Mouse (Mus musculus) liver, embryonic 16.5 days (tissue): ENCODE results near the gene Hnrnpul2. TPM values are rescaled to one million over a fixed set of nuclear protein-coding genes. Genes with fewer than 3 reads are reported as not detected.
"Not testable (repeated sequence)": the region's sequence is repeated elsewhere in the genome, so short reads cannot be mapped to it uniquely, and the experiment has no call there.

Experiments used
- ATAC-seq: fragments of 200-750 bp; cut with Nextera tagmentation; 2 replicates; pipeline ENCODE4 v1.8.0; 2017; ENCODE audit warnings: low read depth, mild to moderate bottlenecking, moderate number of reproducible peaks, moderate library complexity
- H3K27ac ChIP-seq: fragments of 300-500 bp; sonication (generic); 2 replicates; pipeline ENCODE4 v1.5.1; 2014; ENCODE audit warnings: mild to moderate bottlenecking, low read length
- H3K27me3 ChIP-seq: fragments of 300-500 bp; sonication (generic); 2 replicates; pipeline ENCODE4 v1.6.1; 2014; ENCODE audit warnings: low read depth, low read length, mixed read lengths; ENCODE audit not compliant: control insufficient read depth, insufficient read depth
- H3K36me3 ChIP-seq: fragments of 300-500 bp; sonication (generic); 2 replicates; pipeline ENCODE4 v1.6.1; 2014; ENCODE audit warnings: mild to moderate bottlenecking; ENCODE audit not compliant: control insufficient read depth, insufficient read depth
- H3K4me1 ChIP-seq: fragments of 300-500 bp; sonication (generic); 2 replicates; pipeline ENCODE4 v1.6.1; 2014; ENCODE audit warnings: low read depth, low read length, mixed read lengths; ENCODE audit not compliant: control insufficient read depth
- H3K4me2 ChIP-seq: fragments of 300-500 bp; sonication (generic); 2 replicates; pipeline ENCODE4 v1.6.1; 2014; ENCODE audit warnings: low read depth, low read length, mixed read lengths
- H3K4me3 ChIP-seq: fragments of 300-500 bp; sonication (generic); 2 replicates; pipeline ENCODE4 v1.5.1; 2014; ENCODE audit warnings: low read depth, mild to moderate bottlenecking, low read length
- H3K9ac ChIP-seq: fragments of 300-500 bp; sonication (generic); 2 replicates; pipeline ENCODE4 v1.6.1; 2014; ENCODE audit warnings: low read depth, low read length
- H3K9me3 ChIP-seq: fragments of 300-500 bp; sonication (generic); replicated peaks from 2 replicates; pipeline ENCODE4 v1.6.1; 2016; ENCODE audit warnings: low read length; ENCODE audit not compliant: control insufficient read depth
- WGBS: fragments of 180-500 bp; shearing (Covaris S2); extraction: QIAGEN DNeasy Blood & Tissue Kit; methylation state at CpG from one replicate; pipeline ENCODE4 v1.1.7; 2014; ENCODE audit not compliant: insufficient replicate concordance; 5-methylcytosine and 5-hydroxymethylcytosine counted together
- polyA plus RNA-seq: library from polyadenylated mRNA; unstranded; fragments of >200 nt; fragmentation: Nextera tagmentation; extraction: Ambion mirVana; gene quantifications from 2 replicates; pipeline ENCODE4 v1.2.1, GENCODE M21; 2015

The Hnrnpul2 gene
- polyA plus RNA-seq, 1 experiment from 2014 or later, result 1.8 TPM

DNA sequence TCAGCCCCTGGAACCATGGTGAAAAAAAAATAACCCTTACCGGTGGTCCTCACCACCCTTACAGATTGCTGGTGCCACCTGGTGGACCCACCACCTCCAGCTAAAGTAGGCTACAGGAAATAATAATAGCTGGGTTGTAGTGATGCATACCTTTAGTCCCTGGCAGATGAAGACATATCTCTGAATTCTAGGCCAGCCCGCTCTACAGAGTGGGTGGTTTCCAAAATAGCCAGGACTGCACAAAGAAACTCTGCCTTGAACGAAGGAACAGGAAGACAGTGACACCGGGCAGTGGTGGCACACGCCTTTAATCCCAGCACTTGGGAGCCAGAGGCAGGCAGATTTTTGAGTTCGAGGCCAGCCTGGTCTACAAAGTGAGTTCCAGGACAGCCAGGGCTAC is 44.5 kb downstream of the Hnrnpul2 start:
- Histone ChIP-seq H3K27ac (no peak overlapping the region), H3K27me3 (no peaks in the 10 kb centered on the region; the same call in 1 of the 2 replicates), H3K36me3 (no peaks in the 10 kb centered on the region), H3K9ac (no peak overlapping the region), H3K4me3 (no peak overlapping the region), H3K9me3 (no peaks in the 10 kb centered on the region), H3K4me2 (no peak overlapping the region), H3K4me1 (no peaks in the 10 kb centered on the region; the same call in 1 of the 2 replicates)
- 66% methylated on average over 6 of the region's 6 CpGs for WGBS
- ATAC-seq, result no peak

DNA sequence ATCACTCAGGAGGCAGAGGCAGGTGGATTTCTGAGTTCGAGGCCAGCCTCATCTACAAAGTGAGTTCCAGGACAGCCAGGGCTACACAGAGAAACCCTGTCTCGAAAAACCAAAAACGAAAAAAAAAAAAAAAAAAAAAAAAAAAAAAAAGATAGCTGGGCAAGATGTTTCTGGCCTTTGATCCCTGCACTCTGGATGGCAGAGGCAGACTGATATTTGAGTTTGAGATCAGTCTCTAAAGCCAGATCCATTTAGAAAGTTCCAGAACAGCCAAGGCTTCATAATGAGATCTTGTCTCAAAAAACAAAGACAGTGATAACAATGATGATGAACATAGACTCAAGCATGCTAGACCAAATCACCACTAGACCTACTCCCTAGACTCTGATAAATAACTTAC is 50.6 kb downstream of the Hnrnpul2 start:
- not testable (repeated sequence) for H3K9me3 ChIP-seq, H3K27me3 ChIP-seq, ATAC-seq, H3K9ac ChIP-seq
- peak overlapping the region; percentile 88 for H3K27ac ChIP-seq
- H3K4me3 ChIP-seq, result peak overlapping the region; percentile 97
- H3K36me3 ChIP-seq, result peaks cover 16% of the 10 kb centered on the region
- H3K4me2 ChIP-seq, result peak overlapping the region; percentile 89
- 55% methylated on average over 3 of the region's 3 CpGs for WGBS
- H3K4me1 ChIP-seq, result peaks cover 19% of the 10 kb centered on the region

DNA sequence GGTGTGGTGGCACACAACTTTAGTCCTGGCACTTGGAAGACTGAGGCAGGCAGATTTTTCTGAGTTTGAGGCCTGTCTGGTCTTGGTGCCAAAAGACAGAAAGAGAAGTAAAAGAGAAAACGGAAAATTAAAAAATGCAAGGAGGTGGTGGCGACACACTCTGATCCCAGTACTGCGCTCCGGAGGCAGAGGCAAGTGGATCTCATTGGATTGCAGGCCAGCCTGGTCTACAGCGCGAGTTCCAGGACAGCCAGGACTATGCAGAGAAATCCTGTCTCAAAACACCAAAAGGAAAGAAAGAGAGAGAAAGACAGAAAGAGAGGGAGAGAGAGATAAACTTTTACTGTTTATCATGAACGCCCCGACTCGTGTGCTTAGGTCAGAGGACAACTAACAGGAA is 51.0 kb downstream of the Hnrnpul2 start:
- Histone ChIP-seq H3K4me1 (peaks cover 19% of the 10 kb centered on the region), H3K27me3 (no peaks in the 10 kb centered on the region), H3K36me3 (peaks cover 20% of the 10 kb centered on the region), H3K4me2 (peak overlapping the region; percentile 89), H3K9ac (peak overlapping the region; percentile 98), H3K4me3 (peak overlapping the region; percentile 97), H3K27ac (peak overlapping the region; percentile 88), H3K9me3 (no peaks in the 10 kb centered on the region)
- ATAC-seq, result no peak
- 25% methylated on average over 9 of the region's 9 CpGs for WGBS

DNA sequence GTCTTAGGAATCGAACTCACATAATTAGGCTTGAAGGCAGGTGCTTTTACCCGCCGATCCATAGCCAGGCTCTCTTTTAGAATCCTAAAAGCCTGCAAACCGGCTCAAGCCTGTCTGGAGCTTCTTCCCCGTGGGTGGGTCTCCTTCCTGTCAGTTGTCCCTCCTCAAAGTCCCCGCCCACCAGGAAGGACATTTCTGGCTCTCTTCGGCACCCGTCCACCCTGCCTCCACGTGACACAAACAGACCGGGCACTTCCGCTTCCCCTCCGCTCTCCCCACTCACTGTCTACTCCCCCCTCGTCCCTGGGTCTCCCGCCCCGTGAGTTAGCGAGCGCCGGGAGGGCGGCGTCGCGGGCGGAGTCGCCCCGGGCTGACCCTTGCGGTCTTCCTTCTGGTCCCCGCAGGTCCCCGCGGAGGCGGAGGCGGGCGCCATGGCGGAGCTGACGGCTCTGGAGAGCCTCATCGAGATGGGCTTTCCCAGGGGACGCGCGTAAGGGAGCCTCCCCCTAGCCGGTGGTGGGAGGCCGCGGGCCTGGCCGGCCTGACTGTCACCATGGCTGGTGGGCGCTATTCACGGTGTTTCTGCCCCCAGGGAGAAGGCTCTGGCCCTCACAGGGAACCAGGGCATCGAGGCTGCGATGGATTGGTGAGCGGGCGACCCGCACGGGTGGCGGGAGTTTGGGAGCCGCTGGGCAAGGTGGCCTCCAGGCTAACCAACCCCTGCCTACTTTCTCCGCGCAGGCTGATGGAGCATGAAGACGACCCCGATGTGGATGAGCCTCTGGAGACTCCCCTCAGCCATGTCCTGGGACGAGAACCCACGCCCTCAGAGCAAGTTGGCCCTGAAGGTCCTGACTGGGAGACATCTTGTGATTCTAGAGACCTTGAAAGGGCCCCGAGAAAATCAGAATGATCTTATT is 51.7 kb downstream of the Hnrnpul2 start, which contains the start of gene Ubxn1:
Gene Ubxn1 (plus strand): TSS at position 230 of the 920 bp plus-strand sequence.
- H3K27me3 ChIP-seq, result no peaks in the 10 kb centered on the region
- H3K4me3 ChIP-seq, result peak within 1 kb of the TSS; percentile 97
- under 1% methylated on average over 59 of the region's 59 CpGs for WGBS

DNA sequence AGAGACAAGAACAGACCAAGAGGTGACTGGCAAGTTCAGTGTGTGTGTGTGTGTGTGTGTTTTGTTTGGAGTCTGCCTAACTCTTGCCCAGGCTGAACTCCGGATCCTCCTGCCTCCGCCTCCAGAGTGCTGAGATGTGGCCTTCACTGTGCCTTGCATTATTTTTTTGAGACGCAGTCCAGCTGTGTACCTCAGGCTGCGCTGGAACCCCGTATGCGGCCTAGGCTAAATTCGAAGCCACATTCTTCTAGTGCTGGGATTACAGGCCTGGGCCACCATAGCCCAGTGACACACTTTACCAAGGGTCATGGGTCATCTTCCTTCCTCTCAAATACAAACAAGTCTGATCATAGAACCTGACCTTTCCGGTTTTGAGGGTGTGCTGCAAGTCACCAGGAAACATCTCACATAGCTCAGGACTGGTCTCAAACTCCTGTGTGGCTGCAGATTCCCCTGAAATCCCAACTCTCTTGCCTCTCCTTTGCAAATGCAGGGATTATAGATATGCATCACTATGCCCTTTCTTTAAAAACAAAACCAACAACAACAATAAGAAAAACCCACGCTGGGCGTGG is 52.5 kb downstream of the Hnrnpul2 start:
- ATAC-seq, result no peak
- WGBS, result 64% methylated on average over 10 of the region's 10 CpGs

More for the DNA sequence above, 51.7 kb downstream of the Hnrnpul2 start, which contains the start of gene Ubxn1:
- peak within 1 kb of the TSS; percentile 88 for H3K27ac ChIP-seq
- H3K36me3 ChIP-seq, result peaks cover 26% of the 10 kb centered on the region
- peak within 1 kb of the TSS; percentile 89 for H3K4me2 ChIP-seq
- peaks cover 19% of the 10 kb centered on the region for H3K4me1 ChIP-seq
- peak within 1 kb of the TSS; percentile 98 for H3K9ac ChIP-seq
- no peaks in the 10 kb centered on the region for H3K9me3 ChIP-seq
- peak; percentile 98 for ATAC-seq

DNA sequence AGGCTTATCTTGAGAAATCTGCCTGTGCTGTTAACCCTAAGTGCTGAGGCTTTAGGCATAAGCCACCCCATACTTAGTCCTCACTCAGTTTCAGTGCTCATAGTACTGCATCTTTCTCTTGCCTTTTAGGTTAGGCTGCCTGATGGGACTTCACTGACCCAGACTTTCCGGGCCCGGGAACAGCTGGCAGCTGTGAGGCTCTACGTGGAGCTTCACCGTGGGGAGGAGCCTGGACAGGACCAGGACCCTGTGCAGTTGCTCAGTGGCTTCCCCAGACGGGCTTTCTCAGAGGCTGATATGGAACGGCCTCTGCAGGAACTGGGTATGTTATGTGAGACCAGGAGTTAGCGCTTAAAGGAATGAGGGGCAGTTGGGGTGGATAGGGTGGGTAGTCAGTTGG is 55.2 kb downstream of the Hnrnpul2 start:
- Histone ChIP-seq H3K4me2 (no peak overlapping the region), H3K9ac (no peak overlapping the region), H3K27ac (no peak overlapping the region), H3K4me3 (no peak overlapping the region), H3K9me3 (no peaks in the 10 kb centered on the region), H3K27me3 (no peaks in the 10 kb centered on the region), H3K4me1 (peaks cover 28% of the 10 kb centered on the region), H3K36me3 (peaks cover 31% of the 10 kb centered on the region)
- WGBS, result 80% methylated on average over 7 of the region's 7 CpGs
- no peak for ATAC-seq

More for the DNA sequence above, 52.5 kb downstream of the Hnrnpul2 start:
- peaks cover 19% of the 10 kb centered on the region for H3K4me1 ChIP-seq
- peak overlapping the region; percentile 88 for H3K27ac ChIP-seq
- H3K9ac ChIP-seq, result peak overlapping the region; percentile 98
- peaks cover 31% of the 10 kb centered on the region for H3K36me3 ChIP-seq
- no peaks in the 10 kb centered on the region for H3K9me3 ChIP-seq
- H3K4me3 ChIP-seq, result peak overlapping the region; percentile 97
- no peaks in the 10 kb centered on the region for H3K27me3 ChIP-seq
- H3K4me2 ChIP-seq, result peak overlapping the region; percentile 89

DNA sequence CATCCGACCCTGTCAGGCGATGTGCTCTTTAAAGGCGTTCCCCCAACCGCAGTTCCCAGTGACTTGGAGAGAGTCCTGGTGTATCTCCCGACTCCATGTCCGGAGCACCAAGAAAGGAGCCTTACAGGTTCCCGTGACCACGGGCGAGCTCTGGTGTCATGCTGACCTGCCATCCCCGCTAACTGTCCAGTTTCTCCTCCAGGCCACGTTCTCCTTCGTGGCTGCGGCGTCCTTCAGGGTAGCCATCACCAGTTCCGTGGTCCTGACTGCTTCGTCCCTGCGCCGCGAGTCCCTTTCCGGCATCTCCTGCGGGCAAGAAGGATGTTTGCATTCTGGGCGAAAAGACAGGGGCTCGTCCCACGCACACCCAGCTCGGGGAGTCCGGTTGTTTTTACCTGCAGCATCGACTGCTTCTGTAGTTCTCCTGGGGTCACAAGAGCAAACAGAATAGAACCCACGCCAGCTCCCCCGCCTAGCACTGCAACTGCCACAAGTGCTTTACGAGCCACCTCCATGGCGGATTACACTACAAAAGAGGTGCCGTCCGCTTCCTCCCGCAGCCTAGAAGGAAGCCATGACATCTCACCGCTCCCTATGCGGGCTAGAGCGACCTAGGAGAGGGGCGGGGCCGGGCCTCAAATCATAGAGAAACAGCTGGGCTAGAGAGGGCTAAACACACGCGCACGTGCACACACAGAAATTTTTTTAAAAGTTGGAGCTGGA is 60.7 kb downstream of the Hnrnpul2 start, which contains the start of gene Uqcc3:
Gene Uqcc3 (minus strand): TSS at position 613 of the 723 bp plus-strand sequence.
- Histone ChIP-seq H3K36me3 (peaks cover 14% of the 10 kb centered on the region), H3K9ac (peak within 1 kb of the TSS; percentile 93), H3K27ac (peak within 1 kb of the TSS; percentile 81), H3K27me3 (no peaks in the 10 kb centered on the region), H3K4me3 (peak within 1 kb of the TSS; percentile 89), H3K4me1 (peaks cover 13% of the 10 kb centered on the region), H3K4me2 (peak within 1 kb of the TSS; percentile 87), H3K9me3 (no peaks in the 10 kb centered on the region)
- peak; percentile 98 for ATAC-seq
- WGBS, result under 1% methylated on average over 42 of the region's 42 CpGs

DNA sequence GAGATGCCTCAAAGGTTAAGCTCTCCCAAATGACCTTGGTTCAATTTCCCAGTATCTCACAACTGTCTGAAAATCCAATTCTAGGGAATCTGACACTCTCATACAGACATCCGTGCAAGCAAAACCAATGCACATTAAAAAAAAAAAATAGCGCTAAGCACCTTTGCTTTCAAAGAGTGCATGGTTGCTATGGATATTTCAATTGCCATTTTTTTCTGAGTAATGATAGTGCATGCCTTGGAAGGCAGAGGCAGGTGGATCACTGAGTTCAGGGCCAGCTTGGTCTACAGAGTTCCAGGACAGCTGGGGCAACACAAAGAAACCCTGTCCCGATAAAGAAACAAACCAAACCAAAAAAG is 61.2 kb downstream of the Hnrnpul2 start:
- peak overlapping the region; percentile 81; the same call in 1 of the 2 replicates for H3K27ac ChIP-seq
- H3K36me3 ChIP-seq, result peaks cover 10% of the 10 kb centered on the region
- WGBS, result 7% methylated on average over 3 of the region's 3 CpGs
- H3K27me3 ChIP-seq, result no peaks in the 10 kb centered on the region
- no peak for ATAC-seq
- peaks cover 13% of the 10 kb centered on the region for H3K4me1 ChIP-seq
- H3K4me3 ChIP-seq, result peak overlapping the region; percentile 89
- peak overlapping the region; percentile 87 for H3K4me2 ChIP-seq
- H3K9me3 ChIP-seq, result no peaks in the 10 kb centered on the region
- H3K9ac ChIP-seq, result peak overlapping the region; percentile 93
